Mouse (Mus musculus) G1E-ER4 (cell line): ENCODE measurements around the gene Vps37c. TPM values are rescaled to one million over a fixed set of nuclear protein-coding genes. Genes with fewer than 3 reads are reported as not detected.
A peak's percentile ranks its signal among the peaks of the same experiment; 100 is the strongest.

Source experiments
- GATA1 ChIP-seq: IDR thresholded peaks from one replicate; pipeline ENCODE4 v1.8.0; 2012; ENCODE audit warnings: low read length, inconsistent platforms
- polyA plus RNA-seq: library from polyadenylated mRNA; stranded (reverse); fragments of >175 nt; gene quantifications from 2 replicates; pipeline ENCODE4 v1.2.3, GENCODE M21; 2012

The Vps37c gene
- polyA plus RNA-seq: 37.6 and 43.0 TPM in 2 replicates

- TF ChIP-seq GATA1: no peak
Measured at GRCm38 (mm10) chr19:10688537-10689352, at the start of gene Vps37c. Vps37c (plus strand) TSS chr19:10688735.

- no peak for TF ChIP-seq GATA1
Measured at GRCm38 (mm10) chr19:10640080-10640479, 48.5 kb upstream of the Vps37c start.

GRCm38 (mm10) chr19:10640589-10641378 lies 47.8 kb upstream of the Vps37c start:
- no peak for TF ChIP-seq GATA1

DNA sequence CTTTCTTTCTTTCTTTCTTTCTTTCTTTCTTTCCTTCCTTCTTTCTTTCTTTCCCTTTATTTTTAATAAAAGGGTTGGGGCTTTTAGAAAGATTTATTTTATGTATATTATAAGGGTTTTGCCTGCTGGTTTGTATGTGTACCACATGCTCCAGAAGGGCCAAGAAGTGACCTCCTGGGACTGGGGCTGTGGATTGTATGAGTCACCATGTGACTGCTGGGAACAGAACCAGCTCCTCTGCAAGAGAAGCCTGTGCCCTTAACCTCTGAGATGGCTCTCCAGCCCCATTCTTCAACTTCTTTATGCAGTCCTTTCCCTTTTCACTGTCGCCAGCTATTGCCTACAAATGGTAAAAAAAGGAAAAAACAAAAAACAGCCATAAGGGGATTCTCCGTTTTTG lies 42.9 kb upstream of the Vps37c start:
- TF ChIP-seq GATA1: no peak

- TF ChIP-seq GATA1: no peak
Measured at GRCm38 (mm10) chr19:10648156-10648555, 40.4 kb upstream of the Vps37c start.

GRCm38 (mm10) chr19:10656058-10656457 lies 32.5 kb upstream of the Vps37c start:
- no peak for TF ChIP-seq GATA1

DNA sequence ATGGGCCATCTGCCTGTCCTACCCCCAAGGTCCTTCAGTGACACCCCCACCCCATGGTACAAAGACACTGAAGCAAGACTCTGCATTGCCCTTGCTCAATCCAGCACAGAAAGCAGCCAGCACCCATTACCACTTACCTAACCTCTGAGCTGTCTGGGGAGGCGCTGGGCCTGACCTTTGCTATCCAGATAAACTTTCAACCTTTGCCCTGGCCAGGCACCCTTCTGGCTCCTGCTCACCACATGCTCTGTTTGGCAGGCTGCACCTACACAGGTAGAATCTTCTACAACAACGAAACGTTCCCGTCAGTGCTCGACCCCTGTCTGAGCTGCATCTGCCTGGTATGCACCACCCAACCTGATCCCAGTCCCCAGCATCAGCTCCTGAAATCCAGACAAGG lies 30.8 kb upstream of the Vps37c start:
- TF ChIP-seq GATA1: no peak

- TF ChIP-seq GATA1: no peak
Measured at GRCm38 (mm10) chr19:10658406-10658805, 30.1 kb upstream of the Vps37c start.

DNA sequence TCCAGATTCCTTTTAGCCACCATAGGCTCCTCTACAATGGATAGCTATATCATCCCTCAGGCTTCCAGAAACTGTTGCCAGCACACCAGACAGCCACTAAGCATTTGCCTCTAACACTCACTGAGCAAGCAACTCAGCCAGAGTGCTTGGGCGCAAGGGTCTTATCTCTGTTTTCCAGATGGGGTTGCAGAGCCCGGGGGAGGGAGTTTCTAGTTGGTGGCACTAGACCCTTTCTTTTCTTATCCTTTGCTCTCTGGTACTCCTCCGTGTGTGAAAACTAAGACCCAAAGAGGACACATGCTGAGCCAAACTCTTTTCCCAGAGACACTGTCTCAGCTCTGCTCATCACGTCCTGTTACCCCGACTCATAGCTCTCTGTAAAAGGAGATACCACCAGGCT lies 27.2 kb upstream of the Vps37c start:
- no peak for TF ChIP-seq GATA1

DNA sequence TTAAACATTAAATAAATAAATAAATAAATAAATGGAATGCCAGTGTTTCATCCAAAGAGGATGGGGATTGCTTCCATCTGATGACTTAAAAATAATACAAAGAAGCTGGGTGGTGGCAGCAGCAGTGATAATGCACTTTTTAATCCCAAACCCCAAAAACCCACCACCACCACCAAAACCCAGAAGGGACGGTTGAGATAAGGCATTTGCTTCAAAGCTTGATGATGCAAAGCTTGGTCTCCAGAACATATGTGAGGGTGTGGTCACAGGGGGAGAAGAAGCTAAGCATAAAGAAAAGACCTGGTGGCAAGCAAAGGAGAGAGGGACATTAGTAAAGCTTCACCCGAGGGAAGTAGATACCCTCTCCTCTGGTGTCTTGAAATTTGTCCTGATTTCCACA lies 26.6 kb upstream of the Vps37c start:
- peak; percentile 88 for TF ChIP-seq GATA1

- TF ChIP-seq GATA1: no peak
Measured at GRCm38 (mm10) chr19:10662665-10663064, 25.9 kb upstream of the Vps37c start.

- TF ChIP-seq GATA1: no peak
Measured at GRCm38 (mm10) chr19:10665093-10665492, 23.4 kb upstream of the Vps37c start.

DNA sequence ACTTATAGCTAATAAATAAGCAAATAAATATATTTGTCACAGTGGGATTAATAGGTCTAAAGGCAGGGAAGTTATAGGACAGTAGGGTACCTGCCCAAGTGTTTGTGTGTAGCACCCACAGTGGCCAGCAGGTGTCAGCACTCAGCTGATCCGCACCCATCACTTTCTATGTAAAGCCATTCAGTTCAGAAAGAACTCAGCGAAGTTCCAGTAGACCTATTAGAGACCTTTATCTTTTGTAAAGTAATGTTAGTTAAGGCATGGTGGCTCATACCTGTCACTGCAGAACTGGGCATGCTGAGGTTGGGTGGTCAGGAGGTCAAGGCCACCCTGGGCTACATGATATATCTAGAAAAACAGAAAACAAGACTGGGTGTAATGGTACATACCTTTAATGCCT lies 23.0 kb upstream of the Vps37c start:
- no peak for TF ChIP-seq GATA1

DNA sequence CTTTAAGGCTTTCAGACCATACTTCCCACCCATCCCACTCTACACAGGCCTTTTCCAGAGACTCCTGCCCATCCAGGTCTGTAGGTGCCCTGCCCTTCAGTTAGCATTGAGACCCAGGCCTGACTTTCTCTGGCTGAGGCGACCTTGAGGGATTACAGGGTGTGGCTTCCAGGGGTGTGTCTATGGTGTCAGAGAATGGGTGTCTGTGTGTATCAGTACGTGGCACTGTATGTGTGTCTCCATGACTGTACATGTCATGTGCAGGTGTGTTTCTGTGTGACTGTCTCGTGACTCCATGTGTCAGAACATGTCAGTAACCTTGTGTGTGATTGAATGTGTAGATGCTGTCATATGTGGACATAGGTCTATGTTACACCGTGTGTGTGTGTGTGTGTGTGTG lies 17.2 kb upstream of the Vps37c start:
- no peak for TF ChIP-seq GATA1

- no peak for TF ChIP-seq GATA1
Measured at GRCm38 (mm10) chr19:10671854-10672417, 16.6 kb upstream of the Vps37c start.

DNA sequence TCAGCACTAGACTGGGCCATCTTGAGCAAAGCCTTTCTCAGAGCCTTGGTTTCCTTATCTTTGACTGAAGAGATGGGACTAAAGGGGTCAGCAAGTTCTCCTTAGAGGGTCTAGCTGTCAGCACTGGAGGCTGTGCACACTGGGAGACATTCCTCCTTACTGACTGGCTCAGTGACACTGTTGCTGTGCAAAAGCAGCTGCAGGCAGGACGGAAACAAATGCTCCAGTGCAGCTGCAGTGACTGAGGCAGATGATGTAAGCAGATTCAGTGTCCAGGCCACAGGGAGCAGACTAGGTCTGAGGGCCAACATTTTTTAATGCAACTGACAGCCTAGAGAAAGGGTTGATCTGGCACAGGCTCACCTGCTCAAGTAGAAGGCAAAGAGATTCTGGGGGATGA lies 15.3 kb upstream of the Vps37c start:
- TF ChIP-seq GATA1: no peak

GRCm38 (mm10) chr19:10676656-10677055 lies 11.9 kb upstream of the Vps37c start:
- no peak for TF ChIP-seq GATA1
